Mouse (Mus musculus): ENCODE measurements at regions not wholly inside any gene's neighbourhood (a gene's known extent, or its start where the extent isn't known, plus 50 kb on each side); places are given as distances from the start of the nearest gene placed in this dataset.

DNA sequence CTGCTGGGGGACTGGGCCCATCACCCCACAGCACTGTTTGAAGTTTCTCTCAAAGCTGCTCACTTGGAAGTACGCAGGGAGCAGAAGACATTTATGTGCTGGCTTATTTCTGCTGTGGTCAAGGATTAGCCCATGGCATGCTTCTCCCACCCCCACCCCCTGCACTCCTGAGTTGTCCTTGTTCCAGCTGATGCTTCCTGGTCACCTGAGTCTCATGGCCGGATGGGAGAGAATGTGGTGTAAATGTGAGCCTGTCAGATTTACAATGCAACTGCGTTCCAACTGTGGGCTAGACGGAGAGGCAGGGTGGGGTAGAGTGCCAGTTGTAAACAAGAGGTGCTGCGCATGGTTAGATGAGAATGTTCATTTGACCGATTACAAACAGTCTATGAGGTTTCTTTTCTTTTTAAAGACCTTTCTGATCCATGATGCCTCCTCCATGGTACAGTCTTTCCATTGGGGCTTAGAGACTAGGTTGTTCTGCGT is 208.1 kb downstream of the Ktn1 start:
- TF ChIP-seq CTCF (IDR thresholded peaks at IDR 0.05; ENCODE audit: low read depth, low read length) (no peak), EP300 (IDR thresholded peaks at IDR 0.05; ENCODE audit: insufficient read depth, low read depth, low read length) (peak; percentile 97), POLR2A (IDR thresholded peaks at IDR 0.05; ENCODE audit: insufficient read depth, low read length) (no peak)
